Mouse (Mus musculus): ENCODE measurements around the gene Gm17581. TPM values are rescaled to one million over a fixed set of nuclear protein-coding genes. Genes with fewer than 3 reads are reported as not detected.
A peak's percentile ranks its signal among the peaks of the same experiment; 100 is the strongest.
"Not testable (repeated sequence)": the region's sequence is repeated elsewhere in the genome, so short reads cannot be mapped to it uniquely, and the experiment has no call there.

Gene Gm17581
- polyA plus RNA-seq (2012; rRNA removed), result not detected in 2 replicates

DNA sequence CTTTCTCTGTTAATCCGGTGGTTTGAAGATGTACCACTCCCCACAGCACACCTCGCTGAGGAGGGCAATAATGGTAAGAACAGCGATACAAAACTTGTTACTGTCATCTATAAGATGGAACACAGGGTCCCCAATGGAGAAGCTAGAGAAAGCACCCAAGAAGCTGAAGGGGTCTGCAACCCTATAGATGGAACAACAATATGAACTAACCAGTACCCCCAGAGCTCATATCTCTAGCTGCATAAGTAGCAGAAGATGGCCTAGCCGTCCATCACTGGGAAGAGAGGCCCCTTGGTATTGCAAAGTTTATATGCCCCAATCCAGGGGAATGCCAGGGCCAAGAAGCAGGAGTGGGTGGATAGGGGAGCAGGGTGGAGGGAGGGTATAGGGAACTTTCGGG is at the start of gene Gm17581:
TSS of gene Gm17581 (minus strand) at position 101 of the 400 bp plus-strand sequence.
- DNase-seq (ENCODE audit: low spot score), result not testable (repeated sequence)

DNA sequence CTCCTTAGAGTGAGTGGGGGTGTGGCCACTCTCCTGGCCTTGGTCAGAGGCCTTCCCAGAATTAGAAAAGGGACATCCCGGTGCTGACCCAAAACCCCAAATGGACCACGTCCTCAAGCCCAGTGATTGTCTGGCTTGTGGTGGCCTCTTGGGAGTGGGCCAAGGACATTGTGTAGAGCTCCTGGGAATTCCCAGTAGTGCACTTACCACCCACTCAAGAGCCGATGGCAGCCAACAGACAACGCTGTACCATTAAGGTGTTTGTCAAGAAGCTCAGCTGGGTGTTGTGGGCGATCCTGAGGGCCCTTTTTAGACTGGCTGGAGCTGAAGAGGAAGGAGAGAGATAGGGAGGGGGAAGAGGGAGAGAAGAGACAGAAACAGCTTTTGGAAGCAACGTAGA is 48.9 kb upstream of the Gm17581 start:
- no peak for DNase-seq (ENCODE audit: low spot score)

GRCm38 (mm10) chr2:155779506-155779905 is 43.8 kb upstream of the Gm17581 start:
- DNase-seq (ENCODE audit: low spot score), result no peak

DNA sequence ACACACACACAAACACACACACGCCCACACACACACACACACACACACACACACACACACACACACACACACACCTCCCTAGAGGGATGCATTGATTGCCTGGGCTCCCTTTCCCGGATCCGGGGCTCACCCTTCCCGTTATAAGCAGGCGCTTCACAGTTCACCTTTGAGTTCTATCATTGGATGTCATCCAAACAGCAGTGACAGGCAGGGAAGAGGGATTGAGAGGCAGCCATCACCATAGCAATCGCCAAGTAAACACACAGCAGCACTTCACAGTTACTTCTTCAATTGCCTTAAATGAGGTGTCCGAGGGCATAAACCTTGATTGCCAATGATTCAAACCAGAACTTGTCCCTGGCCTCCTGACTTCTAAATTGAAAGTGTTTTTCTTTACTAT is 43.4 kb upstream of the Gm17581 start:
- DNase-seq (ENCODE audit: low spot score), result no peak

GRCm38 (mm10) chr2:155778004-155778403 is 42.3 kb upstream of the Gm17581 start:
- DNase-seq (ENCODE audit: low spot score), result no peak

DNA sequence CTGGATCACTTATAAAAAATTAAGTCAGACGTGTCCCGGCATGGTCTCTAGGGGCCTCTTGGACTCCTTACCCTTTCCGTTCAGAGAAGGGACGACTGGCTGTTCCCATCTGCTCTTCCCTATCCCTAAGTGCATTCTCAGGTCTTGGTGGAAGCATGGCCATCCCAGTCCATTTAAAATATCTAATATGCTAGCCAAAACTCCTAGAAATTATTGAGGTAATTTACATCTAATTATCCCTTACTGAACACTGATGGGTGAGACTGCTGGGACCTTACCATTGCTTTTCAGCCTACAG is 42.0 kb upstream of the Gm17581 start:
- DNase-seq (ENCODE audit: low spot score), result no peak

DNA sequence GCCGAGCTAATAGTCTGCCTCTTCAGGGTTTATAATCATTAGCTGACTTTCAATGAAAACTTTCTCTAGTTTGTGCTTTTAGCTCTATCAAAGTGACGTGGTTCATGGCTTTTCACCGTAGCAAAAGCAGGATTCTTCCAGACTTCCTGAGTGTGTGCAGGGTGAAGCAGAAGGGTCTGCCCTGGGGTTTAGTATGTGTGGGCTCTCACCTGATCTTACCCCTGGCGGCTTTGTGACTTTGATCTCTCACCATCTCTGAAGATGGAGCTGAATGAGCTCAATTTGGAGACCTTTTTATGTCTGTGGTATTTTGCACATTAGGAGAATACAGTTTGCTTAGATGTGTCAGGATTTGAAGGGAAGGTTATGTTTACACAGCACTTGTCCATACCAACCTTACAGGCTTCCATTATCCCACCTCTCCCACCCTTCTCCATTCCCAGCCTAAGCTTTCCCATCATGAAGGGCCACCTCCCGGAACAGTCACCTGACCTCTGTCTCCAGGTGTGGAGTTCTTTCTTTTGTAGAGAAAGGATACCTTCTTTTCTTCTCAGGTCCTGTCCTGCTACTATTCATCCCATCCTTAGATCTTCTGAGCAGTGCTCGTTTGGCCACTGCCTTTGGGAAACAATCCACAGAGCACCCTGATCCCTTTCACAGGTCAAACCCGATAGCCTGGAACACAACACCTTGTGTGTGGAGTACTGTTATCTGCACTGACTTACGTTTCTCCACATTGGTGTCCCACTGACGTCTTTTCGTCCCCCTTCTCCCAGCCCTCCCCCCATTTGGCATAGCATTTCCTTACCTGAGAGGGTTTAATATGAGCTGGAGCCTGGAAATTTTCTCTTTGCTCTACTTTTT is 41.4 kb upstream of the Gm17581 start:
- DNase-seq (ENCODE audit: low spot score), result no peak

- peak; percentile 58 for DNase-seq (ENCODE audit: low spot score)
Observed at GRCm38 (mm10) chr2:155775685-155776263, 40.1 kb upstream of the Gm17581 start.

DNA sequence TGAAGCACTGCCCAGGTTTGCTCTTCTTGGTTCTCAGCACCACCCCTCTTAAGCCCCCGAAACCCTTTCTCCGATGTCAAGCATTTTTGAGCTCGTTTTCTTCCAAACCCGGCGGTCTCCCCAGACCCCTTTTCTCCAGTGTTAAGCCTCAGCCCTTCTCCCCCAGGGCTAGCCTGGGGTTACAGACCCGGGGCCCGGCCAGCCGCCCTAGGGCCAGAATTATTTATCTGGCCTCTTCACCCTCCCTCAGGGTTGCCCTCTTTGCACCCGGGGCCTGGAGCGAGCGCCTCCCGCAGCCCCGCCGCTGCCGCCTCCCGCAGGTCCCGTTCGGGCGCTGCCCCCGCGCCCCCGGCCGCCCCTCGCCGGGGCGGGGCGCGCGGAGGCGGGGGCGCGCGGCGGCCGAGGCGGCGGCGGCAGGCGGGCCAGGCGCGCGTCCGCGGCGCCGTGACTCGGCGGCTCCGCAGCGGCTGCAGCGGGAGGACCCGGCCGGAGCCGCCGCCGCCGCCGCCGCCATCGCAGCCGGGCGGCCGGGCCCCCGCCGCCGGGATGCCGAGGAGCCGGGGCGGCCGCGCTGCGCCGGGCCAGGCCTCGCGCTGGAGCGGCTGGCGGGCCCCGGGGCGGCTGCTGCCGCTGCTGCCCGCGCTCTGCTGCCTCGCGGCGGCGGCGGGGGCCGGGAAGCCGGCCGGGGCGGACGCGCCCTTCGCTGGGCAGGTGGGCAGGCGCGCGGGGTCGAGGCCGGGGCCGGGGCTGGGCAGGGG is 39.4 kb upstream of the Gm17581 start, which contains the start of gene Mmp24:
TSS of gene Mmp24 (plus strand) at position 416 of the 758 bp plus-strand sequence.
- no peak for DNase-seq (ENCODE audit: low spot score)

DNA sequence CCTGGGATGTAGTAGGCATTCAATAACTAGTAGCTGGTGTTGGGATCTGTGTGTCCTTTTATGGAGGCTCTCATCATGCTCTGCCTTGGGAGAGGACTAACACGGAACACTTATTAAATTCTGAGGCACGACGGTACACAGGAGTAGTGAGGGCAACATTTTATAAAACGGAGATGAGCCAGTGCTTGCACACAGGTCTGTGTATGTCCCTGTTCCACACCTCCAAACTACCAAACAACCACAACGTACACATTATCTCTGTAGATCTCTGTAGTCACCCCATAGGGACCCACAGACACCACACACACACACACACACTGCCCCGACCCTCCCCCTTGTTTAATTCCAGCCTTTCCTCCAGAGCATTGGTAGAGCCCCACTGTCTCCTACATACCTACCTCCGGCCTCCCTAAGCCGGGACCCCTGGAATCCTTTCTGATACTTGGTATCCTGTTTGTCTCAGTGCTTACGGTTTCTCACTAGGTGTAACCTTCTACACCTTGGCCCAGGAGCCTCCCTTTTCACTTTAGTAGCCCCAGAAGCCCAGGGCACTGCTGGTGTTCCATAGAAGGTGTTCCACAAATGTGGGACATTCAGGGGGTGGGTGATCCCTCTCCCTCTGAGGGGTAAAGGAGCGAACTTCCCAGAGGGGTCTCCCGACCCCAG is 38.7 kb upstream of the Gm17581 start:
- no peak for DNase-seq (ENCODE audit: low spot score)

- DNase-seq (ENCODE audit: low spot score), result no peak
Observed at GRCm38 (mm10) chr2:155773664-155774063, 38.0 kb upstream of the Gm17581 start.

DNA sequence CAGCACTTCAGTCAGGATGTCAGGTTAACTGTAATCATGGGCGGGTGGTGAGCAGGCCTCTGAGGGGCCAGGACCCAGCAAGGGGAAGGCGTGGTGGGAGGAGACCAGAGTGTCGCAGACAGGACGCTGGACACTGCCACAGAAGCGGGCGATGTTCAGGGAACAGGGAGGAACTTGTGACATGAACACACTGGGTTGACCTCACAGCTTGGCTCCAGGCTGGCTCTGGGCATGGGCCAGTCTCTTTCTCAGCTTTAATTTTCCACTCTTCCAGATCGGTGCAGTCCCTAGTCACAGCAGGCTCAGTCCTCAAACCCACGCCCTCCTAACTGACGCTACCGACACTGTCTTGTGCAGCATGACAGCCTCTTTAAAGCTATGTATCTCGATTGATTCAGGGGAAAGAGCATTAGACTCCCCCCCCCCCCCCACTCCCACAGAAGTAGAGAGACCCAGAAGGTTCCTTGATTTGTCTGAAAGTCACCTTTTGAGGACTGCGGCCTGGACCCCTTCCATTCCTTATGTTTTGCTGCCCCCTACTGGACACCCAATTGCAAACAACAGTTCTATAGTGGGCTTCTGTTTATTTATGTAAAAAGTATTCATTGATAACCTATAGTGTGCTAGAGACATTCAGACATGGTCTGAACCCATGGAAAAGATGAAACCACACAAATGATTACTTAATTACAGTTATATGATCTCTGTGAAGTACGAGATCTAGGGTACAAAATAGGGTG is 29.2 kb upstream of the Gm17581 start:
- no peak for DNase-seq (ENCODE audit: low spot score)

DNA sequence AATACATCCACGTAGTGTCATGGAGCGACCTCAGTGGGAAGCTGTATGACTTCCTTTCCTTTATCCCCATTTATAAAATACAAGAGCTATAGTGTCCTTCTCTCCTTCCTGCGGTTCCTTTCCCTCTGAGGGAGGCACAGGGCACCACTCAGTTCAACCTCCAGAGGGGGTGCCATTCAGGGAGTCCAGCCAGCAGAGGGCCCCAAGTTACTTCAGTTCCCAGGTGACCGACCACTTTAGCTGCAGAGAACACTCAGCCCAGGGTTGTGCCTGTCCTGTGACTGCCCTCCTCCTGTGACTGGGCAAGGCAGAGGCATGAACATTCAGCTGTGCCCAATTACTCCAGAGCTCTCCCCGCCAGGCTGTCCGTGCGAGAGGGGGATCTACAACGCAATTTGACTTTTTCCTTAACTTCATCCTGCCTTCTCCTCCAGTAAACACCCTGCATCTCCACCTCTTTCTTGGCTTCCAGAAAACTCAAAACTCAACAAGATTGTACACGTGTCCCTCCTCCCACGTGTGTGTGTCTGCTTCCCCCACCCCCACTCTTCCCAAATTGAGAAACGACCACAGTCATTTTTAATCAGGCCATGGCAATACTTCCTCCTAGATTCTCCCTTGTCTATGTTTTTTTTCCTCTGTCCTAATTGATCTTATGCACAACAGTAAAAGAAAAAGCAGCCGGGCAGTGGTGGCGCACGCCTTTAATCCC is 21.3 kb upstream of the Gm17581 start:
- DNase-seq (ENCODE audit: low spot score), result no peak

DNA sequence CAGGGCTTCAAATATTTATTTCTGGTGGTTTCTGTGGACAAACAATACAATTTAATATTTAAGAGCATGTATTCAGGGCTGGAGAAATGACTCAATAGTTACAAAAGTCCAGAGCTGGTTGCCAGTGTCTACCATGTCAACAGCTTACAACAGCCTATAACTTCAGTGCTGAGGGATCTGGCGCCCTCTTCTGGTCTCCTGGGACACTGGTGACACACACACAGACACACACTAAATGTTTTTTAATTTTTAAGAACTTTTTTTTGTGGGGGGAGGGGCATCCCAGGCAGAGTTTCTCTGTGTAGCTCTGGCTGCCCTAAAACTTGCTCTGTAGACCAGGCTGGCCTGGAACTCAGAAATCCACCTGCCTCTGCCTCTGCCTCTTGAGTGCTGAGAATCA is 20.1 kb upstream of the Gm17581 start:
- no peak for DNase-seq (ENCODE audit: low spot score)

DNA sequence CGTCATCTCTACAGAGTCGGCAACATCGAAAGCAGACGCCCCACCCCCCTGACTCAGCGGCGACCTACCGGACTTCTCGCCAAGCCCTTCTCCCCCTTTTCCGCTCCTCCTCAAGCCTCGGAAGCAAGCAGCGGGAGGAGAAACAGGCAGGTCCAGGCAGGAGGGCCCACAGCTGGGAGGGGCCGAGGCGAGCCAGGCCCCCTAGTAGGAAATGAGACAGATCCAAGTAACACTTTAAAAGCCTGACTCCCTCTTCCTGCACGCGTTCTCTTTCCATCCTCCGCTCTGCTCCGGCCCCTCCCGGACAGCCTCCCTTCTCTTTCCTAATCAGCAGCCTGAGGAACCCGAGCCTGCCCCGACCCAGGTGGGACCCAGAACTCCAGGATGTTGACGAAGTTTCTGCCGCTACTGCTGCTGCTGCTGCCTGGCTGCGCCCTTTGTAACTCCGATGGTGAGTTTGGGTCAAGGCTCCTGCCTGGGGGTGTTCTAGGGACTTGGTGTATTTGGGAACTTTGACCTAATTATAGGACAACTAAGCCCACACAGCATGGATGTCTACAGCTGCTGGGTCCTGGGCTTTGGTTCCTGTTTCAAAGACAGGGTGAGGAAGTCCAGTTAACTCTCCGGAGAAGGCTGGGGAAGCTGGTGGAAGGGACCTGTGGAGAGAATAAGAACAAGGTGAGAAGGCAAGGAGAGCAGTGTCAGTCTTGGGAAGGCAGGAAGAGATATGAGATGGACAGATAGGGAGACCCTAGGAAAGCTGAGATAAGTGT is 15.5 kb upstream of the Gm17581 start, which contains the start of gene Procr:
TSS of gene Procr (plus strand) at position 104 of the 773 bp plus-strand sequence.
- no peak for DNase-seq (ENCODE audit: low spot score)

- DNase-seq (ENCODE audit: low spot score), result no peak
Observed at GRCm38 (mm10) chr2:155749394-155749793, 13.7 kb upstream of the Gm17581 start.

GRCm38 (mm10) chr2:155745487-155745886 is 9.8 kb upstream of the Gm17581 start:
- no peak for DNase-seq (ENCODE audit: low spot score)

DNA sequence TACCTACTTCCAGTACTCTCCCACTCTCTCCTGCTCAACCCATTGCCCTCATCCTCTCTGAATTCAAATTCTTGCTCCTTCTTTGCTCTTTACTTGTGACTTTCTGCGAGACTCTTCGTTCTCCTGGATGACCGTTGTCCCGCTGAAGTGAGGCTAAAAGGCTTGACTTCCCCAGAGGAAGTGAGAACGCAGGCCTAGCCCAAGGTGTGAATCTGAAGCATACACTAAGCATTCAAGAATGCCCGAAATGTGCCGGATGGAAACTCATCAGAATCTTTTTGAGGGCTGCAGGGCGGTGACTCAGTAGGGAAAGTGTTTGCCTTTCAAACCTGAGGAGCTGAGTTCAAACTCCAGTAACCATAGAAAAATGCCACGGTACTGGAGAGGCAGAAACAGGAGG is 7.7 kb upstream of the Gm17581 start:
- DNase-seq (ENCODE audit: low spot score), result no peak

- no peak for DNase-seq (ENCODE audit: low spot score)
Observed at GRCm38 (mm10) chr2:155742931-155743337, 7.3 kb upstream of the Gm17581 start.

- DNase-seq (ENCODE audit: low spot score), result no peak
Observed at GRCm38 (mm10) chr2:155742211-155742610, 6.5 kb upstream of the Gm17581 start.

All from urinary bladder, adult 2 months (tissue).